Mouse (Mus musculus) thymus, postnatal 25 days (tissue): ENCODE measurements around the gene Hoxb5.

Experiments used
- DNase-seq: peaks from one replicate; pipeline ENCODE4 v3.0.0; 2022

The Hoxb5 gene

GRCm38 (mm10) chr11:96319910-96320309 is 16.8 kb downstream of the Hoxb5 start:
- DNase-seq: no peak

GRCm38 (mm10) chr11:96320688-96321087 is 17.6 kb downstream of the Hoxb5 start:
- DNase-seq: no peak

- DNase-seq: no peak
Measured at GRCm38 (mm10) chr11:96321846-96322245, 18.7 kb downstream of the Hoxb5 start.

- no peak for DNase-seq
Measured at GRCm38 (mm10) chr11:96322738-96323137, 19.6 kb downstream of the Hoxb5 start.

- no peak for DNase-seq
Measured at GRCm38 (mm10) chr11:96323154-96323553, 20.0 kb downstream of the Hoxb5 start, which contains the start of gene Hoxb3. Hoxb3 (plus strand) TSS chr11:96323326.

GRCm38 (mm10) chr11:96324125-96324524 is 21.0 kb downstream of the Hoxb5 start:
- no peak for DNase-seq

- DNase-seq: no peak
Measured at GRCm38 (mm10) chr11:96324965-96325364, 21.8 kb downstream of the Hoxb5 start.

- no peak for DNase-seq
Measured at GRCm38 (mm10) chr11:96325747-96326212, 22.6 kb downstream of the Hoxb5 start.

- DNase-seq: no peak
Measured at GRCm38 (mm10) chr11:96326705-96327104, 23.6 kb downstream of the Hoxb5 start.

GRCm38 (mm10) chr11:96327122-96327521 is 24.0 kb downstream of the Hoxb5 start:
- DNase-seq: no peak

GRCm38 (mm10) chr11:96327750-96328149 is 24.6 kb downstream of the Hoxb5 start:
- DNase-seq: no peak

GRCm38 (mm10) chr11:96328605-96329004 is 25.5 kb downstream of the Hoxb5 start:
- DNase-seq: no peak

- no peak for DNase-seq
Measured at GRCm38 (mm10) chr11:96332105-96332504, 29.0 kb downstream of the Hoxb5 start.

- DNase-seq: no peak
Measured at GRCm38 (mm10) chr11:96332618-96333032, 29.5 kb downstream of the Hoxb5 start.

- DNase-seq: no peak
Measured at GRCm38 (mm10) chr11:96333241-96334001, 30.3 kb downstream of the Hoxb5 start.

- no peak for DNase-seq
Measured at GRCm38 (mm10) chr11:96334002-96334364, 30.8 kb downstream of the Hoxb5 start.

GRCm38 (mm10) chr11:96334998-96335397 is 31.9 kb downstream of the Hoxb5 start:
- no peak for DNase-seq

GRCm38 (mm10) chr11:96336597-96336996 is 33.5 kb downstream of the Hoxb5 start:
- DNase-seq: no peak

GRCm38 (mm10) chr11:96337026-96337425 is 33.9 kb downstream of the Hoxb5 start:
- no peak for DNase-seq

- no peak for DNase-seq
Measured at GRCm38 (mm10) chr11:96338957-96339855, 36.1 kb downstream of the Hoxb5 start.

- no peak for DNase-seq
Measured at GRCm38 (mm10) chr11:96340698-96341365, 37.7 kb downstream of the Hoxb5 start.

GRCm38 (mm10) chr11:96341701-96342575 is 38.8 kb downstream of the Hoxb5 start:
- no peak for DNase-seq
